Mouse (Mus musculus): ENCODE measurements around the gene Kremen1. TPM values are rescaled to one million over a fixed set of nuclear protein-coding genes. Genes with fewer than 3 reads are reported as not detected.

Gene Kremen1
- polyA plus RNA-seq, 1 experiment from 2014 or later, result 26.7 TPM

DNA sequence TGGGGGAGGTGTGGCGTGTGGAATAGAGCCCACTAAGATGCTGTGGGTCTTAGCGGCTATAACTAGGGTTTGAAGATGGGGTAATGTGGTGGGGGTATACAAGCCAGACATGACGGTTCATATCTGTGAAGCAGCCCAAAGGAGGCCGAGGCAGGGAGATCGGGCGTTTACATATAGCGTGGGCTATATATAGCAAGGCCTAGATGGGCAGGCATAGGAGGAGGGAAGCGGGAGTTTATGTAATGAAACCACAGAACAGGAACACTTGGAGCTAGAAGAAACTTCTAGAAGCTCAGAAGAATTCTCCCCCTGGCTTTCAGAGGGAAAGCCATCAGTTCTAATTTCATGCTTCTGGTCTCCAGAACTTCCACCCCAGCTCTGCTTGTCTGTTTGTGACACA lies 97.9 kb downstream of the Kremen1 start:
- DNase-seq (ENCODE audit: low spot score) (no peak), ATAC-seq (ENCODE audit: low read depth) (no peak)
- Histone ChIP-seq H3K27ac (replicated peaks; ENCODE audit: low read depth, low read length) (no peak overlapping the region; the same call in 1 of the 2 replicates), H3K27me3 (replicated peaks; ENCODE audit: control insufficient read depth, insufficient read depth, low read length) (no peaks in the 10 kb centered on the region), H3K4me1 (ENCODE audit: control insufficient read depth, insufficient read depth, low read length) (peaks cover 21% of the 10 kb centered on the region), H3K9ac (ENCODE audit: low read depth, low read length) (no peak overlapping the region), H3K36me3 (ENCODE audit: control insufficient read depth, insufficient read depth, low read length) (no peaks in the 10 kb centered on the region), H3K4me2 (ENCODE audit: low read depth, low read length) (no peak overlapping the region), H3K4me3 (ENCODE audit: low read depth, low read length) (no peak overlapping the region), H3K9me3 (ENCODE audit: control insufficient read depth, low read length) (0 out of 2 replicates have a peak, but pooled peaks cover 5% of the 10 kb centered on the region)
- WGBS, result 82% methylated on average over 8 of the region's 8 CpGs

- Histone ChIP-seq H3K27me3 (replicated peaks; ENCODE audit: control insufficient read depth, insufficient read depth, low read length) (no peaks in the 10 kb centered on the region), H3K27ac (replicated peaks; ENCODE audit: low read depth, low read length) (no peak overlapping the region), H3K9me3 (ENCODE audit: control insufficient read depth, low read length) (0 out of 2 replicates have a peak, but pooled peaks cover 5% of the 10 kb centered on the region), H3K9ac (ENCODE audit: low read depth, low read length) (no peak overlapping the region), H3K4me3 (ENCODE audit: low read depth, low read length) (no peak overlapping the region), H3K36me3 (ENCODE audit: control insufficient read depth, insufficient read depth, low read length) (no peaks in the 10 kb centered on the region), H3K4me1 (ENCODE audit: control insufficient read depth, insufficient read depth, low read length) (peaks cover 21% of the 10 kb centered on the region), H3K4me2 (ENCODE audit: low read depth, low read length) (no peak overlapping the region)
- DNase-seq (ENCODE audit: low spot score) (no peak), ATAC-seq (ENCODE audit: low read depth) (no peak)
- WGBS, result 73% methylated on average over 17 of the region's 17 CpGs
These were observed 100.5 kb downstream of the Kremen1 start for GRCm38 (mm10) chr11:5160722-5161485.

DNA sequence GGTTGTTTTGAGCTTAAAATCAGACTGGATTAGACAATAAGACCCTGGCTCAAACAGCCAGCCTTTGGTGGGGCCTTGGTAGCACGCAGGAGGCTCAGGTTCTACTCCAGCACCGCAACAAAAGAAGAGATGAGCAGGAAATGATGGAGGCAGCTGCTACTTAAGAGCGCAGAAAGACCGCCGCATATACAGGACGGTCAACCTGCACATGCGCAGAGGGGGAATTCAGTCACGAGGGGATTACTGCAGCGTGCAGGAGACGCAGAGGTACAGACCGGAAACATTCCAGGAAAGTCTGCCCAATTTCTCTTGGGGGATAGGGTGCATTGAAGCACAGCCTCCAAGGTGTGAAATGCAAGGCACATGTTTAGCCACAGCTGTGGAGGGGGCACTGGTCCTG lies 103.3 kb downstream of the Kremen1 start:
- Histone ChIP-seq H3K4me1 (ENCODE audit: control insufficient read depth, insufficient read depth, low read length) (peaks cover 9% of the 10 kb centered on the region; the same call in 1 of the 2 replicates), H3K36me3 (ENCODE audit: control insufficient read depth, insufficient read depth, low read length) (no peaks in the 10 kb centered on the region), H3K27ac (replicated peaks; ENCODE audit: low read depth, low read length) (no peak overlapping the region), H3K9ac (ENCODE audit: low read depth, low read length) (no peak overlapping the region), H3K27me3 (replicated peaks; ENCODE audit: control insufficient read depth, insufficient read depth, low read length) (no peaks in the 10 kb centered on the region), H3K9me3 (ENCODE audit: control insufficient read depth, low read length) (0 out of 2 replicates have a peak, but pooled peaks cover 5% of the 10 kb centered on the region), H3K4me2 (ENCODE audit: low read depth, low read length) (no peak overlapping the region), H3K4me3 (ENCODE audit: low read depth, low read length) (no peak overlapping the region)
- DNase-seq (ENCODE audit: low spot score), result no peak
- ATAC-seq (ENCODE audit: low read depth), result no peak; the same call in 1 of the 2 replicates
- WGBS, result 72% methylated on average over 11 of the region's 11 CpGs

- Histone ChIP-seq H3K4me2 (ENCODE audit: low read depth, low read length) (no peak overlapping the region), H3K27ac (replicated peaks; ENCODE audit: low read depth, low read length) (no peak overlapping the region), H3K9me3 (ENCODE audit: control insufficient read depth, low read length) (no peaks in the 10 kb centered on the region), H3K4me1 (ENCODE audit: control insufficient read depth, insufficient read depth, low read length) (peaks cover 17% of the 10 kb centered on the region), H3K27me3 (replicated peaks; ENCODE audit: control insufficient read depth, insufficient read depth, low read length) (no peaks in the 10 kb centered on the region), H3K36me3 (ENCODE audit: control insufficient read depth, insufficient read depth, low read length) (no peaks in the 10 kb centered on the region), H3K9ac (ENCODE audit: low read depth, low read length) (no peak overlapping the region), H3K4me3 (ENCODE audit: low read depth, low read length) (no peak overlapping the region)
- ATAC-seq (ENCODE audit: low read depth) (no peak), DNase-seq (ENCODE audit: low spot score) (no peak)
- WGBS, result 27% methylated on average over 10 of the region's 10 CpGs
These were observed 106.2 kb downstream of the Kremen1 start for GRCm38 (mm10) chr11:5154961-5155805.

- peaks cover 29% of the 10 kb centered on the region for H3K4me1 ChIP-seq (ENCODE audit: control insufficient read depth, insufficient read depth, low read length)
- H3K9me3 ChIP-seq (ENCODE audit: control insufficient read depth, low read length), result no peaks in the 10 kb centered on the region
These were observed 109.5 kb downstream of the Kremen1 start, which contains the start of gene Emid1 for GRCm38 (mm10) chr11:5151680-5152337. Gene Emid1, minus strand, starts transcription at chr11:5152257.

GRCm38 (mm10) chr11:5151247-5151630 lies 110.1 kb downstream of the Kremen1 start:
- peaks cover 29% of the 10 kb centered on the region for H3K4me1 ChIP-seq (ENCODE audit: control insufficient read depth, insufficient read depth, low read length)
- H3K9ac ChIP-seq (ENCODE audit: low read depth, low read length), result peak overlapping the region; percentile 82
- peak overlapping the region; percentile 62 for H3K4me3 ChIP-seq (ENCODE audit: low read depth, low read length)
- H3K27me3 ChIP-seq (replicated peaks; ENCODE audit: control insufficient read depth, insufficient read depth, low read length), result no peaks in the 10 kb centered on the region
- WGBS, result 25% methylated on average over 4 of the region's 4 CpGs
- DNase-seq (ENCODE audit: low spot score) (no peak), ATAC-seq (ENCODE audit: low read depth) (no peak)
- peak overlapping the region; percentile 94 for H3K4me2 ChIP-seq (ENCODE audit: low read depth, low read length)
- no peaks in the 10 kb centered on the region for H3K9me3 ChIP-seq (ENCODE audit: control insufficient read depth, low read length)
- H3K27ac ChIP-seq (replicated peaks; ENCODE audit: low read depth, low read length), result no peak overlapping the region
- H3K36me3 ChIP-seq (ENCODE audit: control insufficient read depth, insufficient read depth, low read length), result no peaks in the 10 kb centered on the region

More at GRCm38 (mm10) chr11:5151680-5152337, 109.5 kb downstream of the Kremen1 start, which contains the start of gene Emid1:
- H3K4me3 ChIP-seq (ENCODE audit: low read depth, low read length), result peak within 1 kb of the TSS; percentile 62
- H3K36me3 ChIP-seq (ENCODE audit: control insufficient read depth, insufficient read depth, low read length), result no peaks in the 10 kb centered on the region
- no peaks in the 10 kb centered on the region for H3K27me3 ChIP-seq (replicated peaks; ENCODE audit: control insufficient read depth, insufficient read depth, low read length)
- DNase-seq (ENCODE audit: low spot score), result peak; percentile 45
- peak; percentile 58 for ATAC-seq (ENCODE audit: low read depth)
- peak within 1 kb of the TSS; percentile 94 for H3K4me2 ChIP-seq (ENCODE audit: low read depth, low read length)
- H3K9ac ChIP-seq (ENCODE audit: low read depth, low read length), result peak within 1 kb of the TSS; percentile 82
- WGBS, result 0% methylated on average over 17 of the region's 53 CpGs
- H3K27ac ChIP-seq (replicated peaks; ENCODE audit: low read depth, low read length), result peak within 1 kb of the TSS; percentile 33; the same call in 1 of the 2 replicates

DNA sequence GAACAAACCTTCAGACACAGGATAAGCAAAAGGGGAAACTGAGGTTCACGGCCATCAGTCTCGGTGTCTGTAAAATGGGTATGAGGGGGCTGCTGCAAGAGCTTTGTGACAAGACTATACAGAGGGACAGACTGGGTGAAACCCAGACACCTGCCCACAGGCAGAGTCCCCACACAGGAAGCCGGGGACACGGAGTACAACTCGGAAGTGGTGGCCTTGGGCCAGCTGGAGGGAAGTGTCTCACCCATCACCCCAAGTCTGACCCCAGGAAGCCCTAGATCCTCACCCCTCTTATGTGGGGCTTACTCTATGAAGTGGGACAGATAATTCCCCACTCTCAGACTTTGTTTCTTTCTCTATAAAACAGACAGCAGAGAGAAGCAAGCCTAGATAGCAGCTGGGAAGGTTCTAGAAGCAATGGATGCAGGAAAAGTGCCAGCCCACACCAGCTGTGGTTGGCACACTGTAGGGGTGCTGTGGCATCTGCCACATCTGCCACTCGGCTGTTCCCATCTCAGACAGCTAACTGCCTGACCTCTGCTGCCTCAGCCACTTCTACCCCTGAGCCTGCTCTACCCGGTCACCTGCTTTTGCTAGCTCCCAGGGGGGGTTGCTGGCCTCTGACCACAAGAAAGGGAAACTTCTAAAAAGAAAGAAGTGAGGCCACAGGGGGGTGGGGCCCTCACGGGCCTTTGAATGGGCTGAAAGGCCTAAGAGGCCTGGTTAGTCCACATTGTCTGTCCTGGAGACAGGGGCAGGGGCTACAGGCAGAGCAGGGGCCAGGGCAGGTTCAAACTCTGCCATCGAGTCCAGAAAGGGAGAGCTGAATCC lies 110.7 kb downstream of the Kremen1 start:
- Histone ChIP-seq H3K9me3 (ENCODE audit: control insufficient read depth, low read length) (no peaks in the 10 kb centered on the region), H3K4me1 (ENCODE audit: control insufficient read depth, insufficient read depth, low read length) (peaks cover 29% of the 10 kb centered on the region), H3K27me3 (replicated peaks; ENCODE audit: control insufficient read depth, insufficient read depth, low read length) (no peaks in the 10 kb centered on the region), H3K4me2 (ENCODE audit: low read depth, low read length) (peak overlapping the region; percentile 94), H3K9ac (ENCODE audit: low read depth, low read length) (no peak overlapping the region; the same call in 1 of the 2 replicates), H3K27ac (replicated peaks; ENCODE audit: low read depth, low read length) (no peak overlapping the region), H3K36me3 (ENCODE audit: control insufficient read depth, insufficient read depth, low read length) (no peaks in the 10 kb centered on the region), H3K4me3 (ENCODE audit: low read depth, low read length) (no peak overlapping the region)
- ATAC-seq (ENCODE audit: low read depth), result no peak
- DNase-seq (ENCODE audit: low spot score), result no peak
- WGBS, result 67% methylated on average over 9 of the region's 9 CpGs

All from embryonic facial prominence, embryonic 14.5 days (tissue).